Mouse (Mus musculus) embryo, embryonic 10 days (tissue): ENCODE data around the gene Il2ra.

Experiments used
- DNase-seq: peaks from one replicate; pipeline ENCODE4 v3.0.0-alpha.2; 2015; ENCODE audit warnings: low spot score

Gene Il2ra

GRCm38 (mm10) chr2:11653330-11653729, 10.7 kb downstream of the Il2ra start:
- DNase-seq, result no peak

GRCm38 (mm10) chr2:11653780-11654179, 11.2 kb downstream of the Il2ra start:
- no peak for DNase-seq

GRCm38 (mm10) chr2:11654990-11655931, 12.7 kb downstream of the Il2ra start:
- no peak for DNase-seq

- DNase-seq, result no peak
These were observed 15.0 kb downstream of the Il2ra start for GRCm38 (mm10) chr2:11657581-11657980.

- DNase-seq, result no peak
These were observed 16.7 kb downstream of the Il2ra start for GRCm38 (mm10) chr2:11659263-11659662.

DNA sequence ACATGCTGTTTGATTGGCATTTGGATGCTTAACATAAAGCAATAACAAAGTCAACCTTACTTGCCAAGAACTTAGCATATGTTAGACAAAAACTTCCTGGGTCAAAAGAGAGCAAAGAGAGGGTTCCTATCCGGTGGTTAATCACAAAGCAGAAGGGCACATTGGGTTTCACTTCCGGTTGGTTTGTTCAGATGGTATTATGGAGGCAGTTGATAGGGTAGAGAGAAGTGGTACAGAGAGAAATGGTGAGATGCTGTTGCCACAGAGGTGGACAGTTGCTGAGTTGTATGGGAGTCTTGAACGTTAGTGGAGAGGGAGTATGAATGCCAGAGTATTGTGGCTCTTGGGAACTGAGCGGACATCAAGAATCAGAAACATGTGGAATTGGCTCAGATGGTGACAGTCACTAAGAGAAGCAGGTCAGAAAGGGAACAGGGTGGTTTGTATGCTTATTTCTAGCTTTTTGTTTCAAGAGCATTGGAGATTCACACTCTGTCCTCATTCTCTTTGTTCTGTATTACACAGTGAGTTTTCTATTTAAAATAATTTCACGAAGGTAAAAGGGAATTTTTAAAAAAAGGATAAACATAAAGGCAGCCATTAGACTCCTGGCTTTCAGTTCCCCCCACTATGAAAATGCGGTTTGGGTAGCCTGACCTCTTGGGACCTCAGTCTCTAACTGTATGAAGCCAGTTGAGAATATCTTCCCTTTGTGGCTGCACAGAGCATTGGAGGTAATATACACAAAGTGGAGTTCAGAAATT, 19.7 kb downstream of the Il2ra start:
- DNase-seq, result no peak

GRCm38 (mm10) chr2:11662907-11663230, 20.3 kb downstream of the Il2ra start:
- no peak for DNase-seq

DNA sequence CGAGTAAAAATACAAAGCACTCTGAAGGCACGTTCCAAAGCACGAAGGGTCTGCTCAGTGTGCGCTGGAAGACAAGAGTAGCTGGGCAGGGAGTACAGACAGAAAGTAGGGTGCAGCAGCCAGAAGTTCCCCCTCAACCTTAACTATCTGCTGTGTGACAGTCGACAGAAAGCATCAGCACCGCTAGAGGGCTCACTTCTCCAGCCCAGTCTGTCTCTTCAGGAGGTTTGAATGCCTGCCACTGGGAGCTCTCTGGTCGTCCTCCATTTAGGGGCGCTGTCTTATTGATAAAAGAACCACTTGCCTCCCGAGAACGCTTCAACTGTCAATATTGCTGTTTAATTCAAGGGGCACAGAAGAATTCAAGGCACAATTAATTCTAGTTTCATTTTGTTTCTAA, 21.4 kb downstream of the Il2ra start:
- peak; percentile 85 for DNase-seq

- no peak for DNase-seq
These were observed 21.8 kb downstream of the Il2ra start for GRCm38 (mm10) chr2:11664367-11664766.

DNA sequence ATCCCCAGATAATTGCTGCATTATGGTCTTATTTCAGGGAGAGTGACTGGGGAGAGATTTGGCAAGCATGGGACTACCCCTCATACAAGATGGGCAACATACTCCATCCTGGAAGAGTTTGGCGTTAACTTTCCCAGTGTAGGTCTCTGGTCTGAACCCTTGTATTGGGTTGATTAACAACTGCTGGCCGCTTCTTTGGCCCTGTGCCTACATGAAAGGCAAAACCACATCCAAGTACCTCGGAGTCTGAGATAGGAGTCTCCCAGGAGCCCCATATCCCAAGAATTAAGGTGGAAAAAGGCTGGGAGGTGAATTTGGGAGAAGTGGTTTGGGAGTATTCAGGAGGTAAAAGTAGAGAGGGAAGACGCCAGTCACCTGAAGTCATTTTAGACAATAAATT, 22.2 kb downstream of the Il2ra start:
- DNase-seq, result no peak

DNA sequence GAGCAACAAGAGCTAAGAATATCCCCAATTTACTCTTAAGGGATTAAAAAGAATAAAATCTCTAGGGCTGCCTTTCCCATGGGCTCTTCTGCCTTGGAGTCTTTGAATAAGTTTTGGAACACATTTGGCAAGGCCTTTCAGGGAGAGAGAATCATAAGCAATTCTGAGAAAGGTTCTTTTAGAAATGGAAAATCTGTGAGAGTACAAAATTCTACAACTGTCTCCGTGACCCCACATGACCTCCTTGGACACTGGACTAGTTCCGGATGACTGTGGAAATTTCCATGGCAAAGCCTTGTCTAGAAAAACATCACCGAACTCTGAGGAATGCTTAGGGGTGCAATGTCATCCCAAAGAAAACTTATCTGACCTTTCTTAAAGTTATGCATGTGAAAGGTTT, 22.7 kb downstream of the Il2ra start:
- DNase-seq, result no peak

DNA sequence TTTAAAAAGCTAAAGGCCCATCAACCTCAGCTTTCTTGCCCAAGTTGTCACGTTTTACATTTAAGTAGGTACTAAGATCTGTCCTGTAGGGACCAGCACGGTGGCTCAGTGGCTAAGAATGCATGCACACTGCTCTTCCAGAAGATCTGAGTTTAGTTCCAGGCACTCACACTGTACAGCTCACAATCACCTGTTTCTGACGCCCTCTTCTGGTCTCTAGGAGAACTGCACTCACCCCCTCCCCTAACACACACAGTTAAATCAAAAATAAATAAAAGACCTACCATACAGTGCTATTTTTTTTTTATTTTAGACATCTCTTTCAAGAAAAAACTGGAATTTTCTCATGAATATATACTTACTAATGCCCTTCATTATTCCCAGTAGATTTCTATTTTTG, 29.5 kb downstream of the Il2ra start:
- DNase-seq, result peak; percentile 6

- no peak for DNase-seq
These were observed 37.0 kb downstream of the Il2ra start for GRCm38 (mm10) chr2:11679626-11680025.

GRCm38 (mm10) chr2:11682712-11683111, 40.1 kb downstream of the Il2ra start:
- no peak for DNase-seq

DNA sequence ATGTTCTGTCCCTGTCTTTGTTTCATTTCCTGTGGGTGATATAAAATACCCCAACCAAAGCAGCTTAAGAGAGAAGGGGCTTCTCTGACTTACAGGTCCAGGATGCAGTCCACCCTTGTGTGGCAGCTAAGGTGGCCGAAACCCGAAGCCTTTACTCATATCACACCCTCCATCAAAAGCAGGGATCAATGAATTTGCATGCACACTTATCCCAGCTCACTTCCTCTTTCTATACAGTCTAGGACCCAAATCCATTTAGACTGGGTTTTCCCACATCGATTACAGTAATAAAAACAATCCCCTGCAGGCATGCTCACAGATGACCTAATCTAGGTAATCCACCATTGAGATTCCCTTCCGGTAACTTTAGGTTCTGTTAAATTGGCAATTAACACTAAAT, 43.9 kb downstream of the Il2ra start:
- DNase-seq, result no peak

DNA sequence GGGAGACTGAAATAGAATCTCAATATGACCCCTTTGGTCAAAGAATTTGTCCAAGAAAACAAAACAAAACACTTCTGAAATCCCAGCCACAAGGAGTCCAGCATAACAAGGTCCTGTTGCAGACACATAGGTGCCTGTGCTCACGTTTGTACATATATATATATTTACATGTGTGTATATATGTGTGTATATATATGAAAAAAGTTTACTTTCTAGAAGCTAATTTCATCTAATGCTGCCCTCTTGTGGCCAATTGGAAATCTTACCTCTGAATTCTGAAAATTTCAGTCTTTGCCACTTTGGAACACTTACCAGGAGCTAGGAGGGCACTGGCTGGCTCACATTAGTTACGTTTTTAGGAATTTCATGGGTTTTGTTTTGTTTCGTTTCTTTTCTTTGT, 44.8 kb downstream of the Il2ra start:
- DNase-seq, result peak; percentile 14

DNA sequence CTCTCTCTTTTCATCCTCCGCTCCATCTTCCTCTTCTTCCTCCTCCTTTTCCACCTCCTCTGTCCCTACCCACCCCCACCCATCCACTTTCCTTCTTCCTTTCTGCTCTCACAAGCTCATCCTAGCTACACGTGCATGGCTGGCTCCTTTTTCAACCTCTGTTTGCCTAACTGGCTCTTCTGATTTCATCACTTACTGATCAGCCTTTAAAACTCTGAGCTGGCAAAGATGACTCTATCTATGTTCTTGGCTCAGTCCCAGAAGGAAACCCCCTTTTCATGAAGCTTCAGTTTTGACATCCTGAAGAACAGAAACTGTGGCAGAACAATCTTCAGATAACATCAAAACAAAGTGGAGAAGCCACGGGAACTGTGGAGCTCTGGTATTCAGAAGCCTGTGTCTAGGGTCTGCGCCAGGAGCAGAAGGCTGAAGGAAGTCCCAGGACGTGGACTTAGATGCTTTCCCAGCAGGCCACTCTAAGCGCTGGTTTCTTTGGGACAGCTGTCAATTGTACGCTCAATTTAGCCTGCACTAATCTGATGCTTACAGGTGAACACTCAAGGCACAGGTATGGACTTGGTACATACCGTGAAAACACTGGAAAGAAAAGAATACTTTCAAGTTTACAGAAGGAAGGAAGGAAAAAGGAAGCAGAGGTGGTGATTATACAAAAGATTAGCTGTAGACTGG, 47.7 kb downstream of the Il2ra start:
- DNase-seq, result no peak

GRCm38 (mm10) chr2:11693352-11693751, 50.7 kb downstream of the Il2ra start:
- no peak for DNase-seq

DNA sequence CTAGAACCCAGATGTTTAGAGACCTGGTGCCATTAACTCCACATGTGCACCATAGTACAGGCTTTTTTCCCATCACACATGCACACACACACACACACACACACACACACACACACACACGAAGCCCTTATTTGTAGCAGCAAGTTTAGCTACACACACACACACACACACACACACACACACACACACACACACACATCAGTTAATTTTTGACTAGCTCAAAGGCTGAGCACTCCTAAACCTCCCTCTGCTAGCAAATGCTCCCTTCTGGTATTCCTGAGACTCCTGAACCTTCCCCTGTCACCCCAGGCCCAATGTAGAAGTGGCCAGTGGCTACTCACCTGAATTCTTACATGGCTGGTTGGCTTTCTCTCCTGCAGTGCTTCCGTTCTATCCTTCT, 51.5 kb downstream of the Il2ra start:
- no peak for DNase-seq

GRCm38 (mm10) chr2:11695867-11696266, 53.3 kb downstream of the Il2ra start:
- no peak for DNase-seq

DNA sequence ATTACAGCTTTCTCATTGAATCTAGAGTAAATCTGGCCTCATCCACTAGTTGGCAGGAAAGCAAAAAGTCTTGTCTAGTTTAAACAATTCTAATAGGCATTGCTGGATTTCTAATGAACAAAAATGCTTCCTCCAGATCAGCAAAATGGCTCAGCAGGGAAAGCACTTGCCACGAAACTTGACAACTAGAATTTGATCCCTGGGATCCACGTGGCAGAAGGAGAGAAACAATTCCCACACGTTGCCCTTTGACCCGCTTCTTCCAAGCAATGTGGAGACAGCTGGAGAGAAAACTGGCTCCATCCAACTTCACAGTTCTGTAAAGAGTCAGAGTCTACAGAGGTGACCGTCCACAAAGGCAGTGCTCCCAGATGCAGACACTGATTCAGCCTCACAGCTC, 56.4 kb downstream of the Il2ra start:
- DNase-seq, result peak; percentile 5

- DNase-seq, result no peak
These were observed 57.3 kb downstream of the Il2ra start for GRCm38 (mm10) chr2:11699905-11700304.
